Mouse (Mus musculus): ENCODE results near the gene Gm813.

GRCm38 (mm10) chr16:58661826-58662225 lies 45.0 kb upstream of the Gm813 start:
- no peak for TF ChIP-seq CTCF (IDR thresholded peaks at IDR 0.05; ENCODE audit: low read depth)
- no peak for TF ChIP-seq EP300 (IDR thresholded peaks at IDR 0.05; ENCODE audit: low read depth)
